Mouse (Mus musculus): ENCODE measurements around the gene Rab31. TPM values are rescaled to one million over a fixed set of nuclear protein-coding genes. Genes with fewer than 3 reads are reported as not detected.
A peak's percentile ranks its signal among the peaks of the same experiment; 100 is the strongest.

The Rab31 gene
- polyA plus RNA-seq, 1 experiment from 2014 or later = 23.5 TPM

- H3K27me3 ChIP-seq (ENCODE audit: control insufficient read depth, insufficient read depth, low read length) = no peaks in the 10 kb centered on the region
- H3K4me3 ChIP-seq (ENCODE audit: low read depth, low read length) = peak within 1 kb of the TSS; percentile 100
- peaks cover 5% of the 10 kb centered on the region; the same call in 1 of the 2 replicates for H3K4me1 ChIP-seq (replicated peaks; ENCODE audit: control insufficient read depth, insufficient read depth)
- peak; percentile 95 for ATAC-seq (ENCODE audit: low FRiP score, low TSS enrichment)
- peak within 1 kb of the TSS; percentile 99 for H3K27ac ChIP-seq (replicated peaks)
- under 1% methylated on average over 80 of the region's 85 CpGs for WGBS
- no peaks in the 10 kb centered on the region for H3K36me3 ChIP-seq (ENCODE audit: control insufficient read depth, insufficient read depth, low read length)
- peak within 1 kb of the TSS; percentile 97 for H3K9ac ChIP-seq (ENCODE audit: low read length)
- DNase-seq (ENCODE audit: low spot score) = peak; percentile 98
- TF ChIP-seq EP300 (optimal IDR thresholded peaks at IDR 0.05) (peak; percentile 56), CTCF (IDR thresholded peaks at IDR 0.05; ENCODE audit: low read depth) (no peak)
- H3K9me3 ChIP-seq (ENCODE audit: control insufficient read depth, low read length) = no peaks in the 10 kb centered on the region
- peak within 1 kb of the TSS; percentile 66 for H3K4me2 ChIP-seq (replicated peaks; ENCODE audit: low read depth)
Measured at GRCm38 (mm10) chr17:65613463-65614412, 158.8 kb downstream of the Rab31 start, which contains the start of gene Vapa. Vapa (minus strand) TSS chr17:65613555.

DNA sequence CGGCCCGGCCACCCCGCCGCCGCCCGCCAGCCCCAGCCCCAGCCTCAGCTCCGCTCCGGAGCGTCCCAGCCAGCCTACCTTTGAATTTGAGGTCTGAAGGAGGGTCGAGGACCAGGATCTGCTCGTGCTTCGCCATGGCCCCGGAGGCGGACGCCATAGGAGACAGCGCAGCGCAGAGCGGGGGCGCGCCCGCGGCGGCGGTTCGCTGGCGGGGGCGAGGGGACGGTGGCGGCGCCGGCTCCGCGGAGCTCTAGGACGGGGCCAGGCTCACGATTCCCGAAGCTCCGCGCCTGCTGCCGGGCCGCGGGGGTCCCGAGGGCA lies 159.4 kb downstream of the Rab31 start:
- no peak for DNase-seq (ENCODE audit: low spot score)
- Histone ChIP-seq H3K9ac (ENCODE audit: low read length) (peak overlapping the region; percentile 97), H3K4me2 (replicated peaks; ENCODE audit: low read depth) (peak overlapping the region; percentile 66; the same call in 1 of the 2 replicates), H3K4me3 (ENCODE audit: low read depth, low read length) (peak overlapping the region; percentile 100), H3K27me3 (ENCODE audit: control insufficient read depth, insufficient read depth, low read length) (no peaks in the 10 kb centered on the region), H3K27ac (replicated peaks) (peak overlapping the region; percentile 99), H3K36me3 (ENCODE audit: control insufficient read depth, insufficient read depth, low read length) (no peaks in the 10 kb centered on the region), H3K4me1 (replicated peaks; ENCODE audit: control insufficient read depth, insufficient read depth) (peaks cover 5% of the 10 kb centered on the region; the same call in 1 of the 2 replicates), H3K9me3 (ENCODE audit: control insufficient read depth, low read length) (no peaks in the 10 kb centered on the region)
- no peak for TF ChIP-seq CTCF (IDR thresholded peaks at IDR 0.05; ENCODE audit: low read depth)
- no peak for TF ChIP-seq EP300 (optimal IDR thresholded peaks at IDR 0.05)
- WGBS = under 1% methylated on average over 33 of the region's 42 CpGs
- ATAC-seq (ENCODE audit: low FRiP score, low TSS enrichment) = peak; percentile 49

- H3K36me3 ChIP-seq (ENCODE audit: control insufficient read depth, insufficient read depth, low read length) = no peaks in the 10 kb centered on the region
- DNase-seq (ENCODE audit: low spot score) (peak; percentile 58), ATAC-seq (ENCODE audit: low FRiP score, low TSS enrichment) (peak; percentile 8)
- H3K27me3 ChIP-seq (ENCODE audit: control insufficient read depth, insufficient read depth, low read length) = no peaks in the 10 kb centered on the region
- peak overlapping the region; percentile 97 for H3K9ac ChIP-seq (ENCODE audit: low read length)
- no peak for TF ChIP-seq EP300 (optimal IDR thresholded peaks at IDR 0.05)
- TF ChIP-seq CTCF (IDR thresholded peaks at IDR 0.05; ENCODE audit: low read depth) = no peak
- no peaks in the 10 kb centered on the region for H3K9me3 ChIP-seq (ENCODE audit: control insufficient read depth, low read length)
- H3K4me1 ChIP-seq (replicated peaks; ENCODE audit: control insufficient read depth, insufficient read depth) = peaks cover 7% of the 10 kb centered on the region; the same call in 1 of the 2 replicates
- peak overlapping the region; percentile 99 for H3K27ac ChIP-seq (replicated peaks)
- WGBS = under 1% methylated on average over 58 of the region's 91 CpGs
- peak overlapping the region; percentile 100 for H3K4me3 ChIP-seq (ENCODE audit: low read depth, low read length)
- peak overlapping the region; percentile 66 for H3K4me2 ChIP-seq (replicated peaks; ENCODE audit: low read depth)
Measured at GRCm38 (mm10) chr17:65612391-65613141, 160.0 kb downstream of the Rab31 start.

DNA sequence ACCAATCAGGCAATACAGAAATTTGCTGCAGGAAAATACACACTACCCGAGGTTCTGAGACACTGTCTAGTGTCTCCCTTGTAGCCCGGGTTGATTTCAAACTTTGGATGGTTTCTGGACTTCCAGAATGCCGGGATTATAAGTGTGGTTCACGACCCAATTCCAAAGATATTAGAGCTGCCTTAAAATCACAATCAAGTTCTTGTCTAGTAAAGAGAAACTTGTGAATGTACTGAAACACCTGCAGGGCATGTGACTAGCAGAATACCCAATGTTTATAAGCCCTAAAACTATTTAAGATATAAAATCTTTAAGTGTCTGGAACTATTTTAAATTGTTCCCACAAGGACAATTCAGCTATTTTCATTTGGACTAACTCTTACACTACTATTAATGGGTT lies 160.8 kb downstream of the Rab31 start:
- Histone ChIP-seq H3K9ac (ENCODE audit: low read length) (no peak overlapping the region), H3K27ac (replicated peaks) (no peak overlapping the region), H3K4me1 (replicated peaks; ENCODE audit: control insufficient read depth, insufficient read depth) (peaks cover 10% of the 10 kb centered on the region; the same call in 1 of the 2 replicates), H3K36me3 (ENCODE audit: control insufficient read depth, insufficient read depth, low read length) (no peaks in the 10 kb centered on the region), H3K4me2 (replicated peaks; ENCODE audit: low read depth) (peak overlapping the region; percentile 66), H3K27me3 (ENCODE audit: control insufficient read depth, insufficient read depth, low read length) (no peaks in the 10 kb centered on the region), H3K9me3 (ENCODE audit: control insufficient read depth, low read length) (no peaks in the 10 kb centered on the region), H3K4me3 (ENCODE audit: low read depth, low read length) (peak overlapping the region; percentile 100)
- DNase-seq (ENCODE audit: low spot score) = peak; percentile 36
- WGBS = 2% methylated on average over 4 of the region's 4 CpGs
- ATAC-seq (ENCODE audit: low FRiP score, low TSS enrichment) = no peak
- TF ChIP-seq EP300 (optimal IDR thresholded peaks at IDR 0.05) (no peak), CTCF (IDR thresholded peaks at IDR 0.05; ENCODE audit: low read depth) (no peak)

DNA sequence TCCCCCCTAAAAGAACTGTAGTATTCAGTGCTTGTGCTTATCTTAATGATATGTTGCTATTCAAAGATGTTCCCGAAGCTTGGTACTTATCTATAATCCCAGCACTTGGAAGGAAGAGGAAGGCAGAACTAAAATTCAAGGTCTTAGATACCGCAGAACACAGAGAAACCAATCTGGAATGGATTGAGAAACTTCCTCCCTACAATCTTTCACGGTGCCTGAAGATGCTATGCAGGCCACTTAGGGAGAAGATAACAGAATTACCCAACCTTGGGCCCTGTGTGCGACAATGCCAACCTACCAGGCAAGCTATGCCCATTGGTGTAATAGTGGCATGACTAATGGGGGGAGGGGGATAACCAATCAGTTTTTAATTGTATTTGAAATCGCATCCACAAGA lies 163.8 kb downstream of the Rab31 start:
- WGBS = 54% methylated on average over 5 of the region's 5 CpGs
- DNase-seq (ENCODE audit: low spot score) = no peak
- Histone ChIP-seq H3K27ac (replicated peaks) (peak overlapping the region; percentile 40), H3K4me2 (replicated peaks; ENCODE audit: low read depth) (no peak overlapping the region), H3K36me3 (ENCODE audit: control insufficient read depth, insufficient read depth, low read length) (no peaks in the 10 kb centered on the region), H3K4me3 (ENCODE audit: low read depth, low read length) (no peak overlapping the region), H3K27me3 (ENCODE audit: control insufficient read depth, insufficient read depth, low read length) (no peaks in the 10 kb centered on the region), H3K4me1 (replicated peaks; ENCODE audit: control insufficient read depth, insufficient read depth) (peaks cover 15% of the 10 kb centered on the region), H3K9me3 (ENCODE audit: control insufficient read depth, low read length) (no peaks in the 10 kb centered on the region), H3K9ac (ENCODE audit: low read length) (no peak overlapping the region)
- no peak for ATAC-seq (ENCODE audit: low FRiP score, low TSS enrichment)
- TF ChIP-seq EP300 (optimal IDR thresholded peaks at IDR 0.05) (no peak), CTCF (IDR thresholded peaks at IDR 0.05; ENCODE audit: low read depth) (no peak)

Measured in stomach, postnatal 0 days (tissue).